22 mouse cellular contexts compared by ENCODE assay signal in genomic region chr2:45356558-45357170, GRCm38 (mm10).
DNase-seq lines count a peak whose midpoint lies in the region; ATAC-seq lines count a peak whose summit lies in the region.
"Had no signal": no experiment of that assay in that cellular context is flagged by ENCODE, and none has a peak within 500 bp of the region (broad histone marks: within the 10 kb centered on the region; RNA-seq: fewer than 3 reads in every experiment).

No protein-coding gene starts in this region.

- H3K27me3 ChIP-seq in forebrain, embryonic 13.5 days: no peaks in the 10 kb centered on the region
- H3K27me3 ChIP-seq: CH12.LX; hindbrain, embryonic 13.5 days; liver, embryonic 12.5 days; lung, embryonic 15.5 days; neural tube, embryonic 15.5 days had no signal

- H3K4me3 ChIP-seq in forebrain, embryonic 13.5 days: no peak overlapping the region
- H3K4me3 ChIP-seq: hindbrain, embryonic 13.5 days; limb, embryonic 10.5 days; liver, embryonic 12.5 days; lung, embryonic 15.5 days; neural tube, embryonic 15.5 days had no signal

- no peak overlapping the region for H3K27ac ChIP-seq in forebrain, embryonic 13.5 days
- H3K27ac ChIP-seq: hindbrain, embryonic 13.5 days; kidney, postnatal 0 days; limb, embryonic 10.5 days; liver, embryonic 12.5 days; lung, embryonic 15.5 days; neural tube, embryonic 15.5 days had no signal

- peak; percentile 89 for ATAC-seq in forebrain, embryonic 13.5 days
- ATAC-seq: intestine, embryonic 16.5 days; liver, embryonic 12.5 days had no signal

- no peaks in the 10 kb centered on the region for H3K9me3 ChIP-seq in forebrain, embryonic 13.5 days (replicated peaks)
- H3K9me3 ChIP-seq: hindbrain, embryonic 13.5 days; limb, embryonic 10.5 days; liver, embryonic 12.5 days; lung, embryonic 15.5 days; neural tube, embryonic 15.5 days had no signal

- peak; percentile 1 for DNase-seq in embryo, embryonic 9.5 days (ENCODE audit: extremely low spot score)
- DNase-seq in embryo, embryonic 10 days (ENCODE audit: low spot score): no peak
- DNase-seq in layer of hippocampus, adult 9-11 months: peak; percentile 19
- DNase-seq in layer of hippocampus, adult 11-12 months (ENCODE audit: low spot score): no peak
- DNase-seq in Muller cell, postnatal 12 days (ENCODE audit: inconsistent ontology term): peak; percentile 90
- DNase-seq in urinary bladder, postnatal 25 days (ENCODE audit: low spot score): no peak
- DNase-seq in heart, postnatal 4 days: no peak
- DNase-seq: adrenal gland, adult 8-10 months; cerebellum, adult 11-12 months; cerebellum, postnatal 25 days; gastrocnemius, postnatal 36 days; heart, postnatal 10 days; thymus, adult 18-20 months had no signal

- peaks cover 20% of the 10 kb centered on the region for H3K4me1 ChIP-seq in forebrain, embryonic 13.5 days
- H3K4me1 ChIP-seq: hindbrain, embryonic 13.5 days; neural tube, embryonic 15.5 days had no signal

- no peaks in the 10 kb centered on the region for H3K36me3 ChIP-seq in forebrain, embryonic 13.5 days (ENCODE audit: poor library complexity, severe bottlenecking)
- H3K36me3 ChIP-seq: hindbrain, embryonic 13.5 days; limb, embryonic 10.5 days; liver, embryonic 12.5 days; lung, embryonic 15.5 days; neural tube, embryonic 15.5 days had no signal

- WGBS in forebrain, embryonic 13.5 days: 14% methylated on average over 8 of the region's 8 CpGs

- peak overlapping the region; percentile 46 for H3K4me2 ChIP-seq in forebrain, embryonic 13.5 days
- H3K4me2 ChIP-seq: hindbrain, embryonic 13.5 days; liver, embryonic 12.5 days; lung, embryonic 15.5 days; neural tube, embryonic 15.5 days had no signal

- no peak overlapping the region for H3K9ac ChIP-seq in forebrain, embryonic 13.5 days
- H3K9ac ChIP-seq: hindbrain, embryonic 13.5 days; liver, embryonic 12.5 days; lung, embryonic 15.5 days; neural tube, embryonic 15.5 days had no signal

Comparison
In these comparisons a context has a peak if more than half of its experiments do, and no peak if none do; other contexts are left out.
1. DNase-seq: peak in embryo, embryonic 9.5 days (single experiment), layer of hippocampus, adult 9-11 months (single experiment) and Muller cell, postnatal 12 days (single experiment); none in embryo, embryonic 10 days (single experiment), layer of hippocampus, adult 11-12 months (single experiment), urinary bladder, postnatal 25 days (single experiment) and heart, postnatal 4 days (single experiment).